35 mouse cellular contexts compared by ENCODE assay signal in the genomic region with DNA sequence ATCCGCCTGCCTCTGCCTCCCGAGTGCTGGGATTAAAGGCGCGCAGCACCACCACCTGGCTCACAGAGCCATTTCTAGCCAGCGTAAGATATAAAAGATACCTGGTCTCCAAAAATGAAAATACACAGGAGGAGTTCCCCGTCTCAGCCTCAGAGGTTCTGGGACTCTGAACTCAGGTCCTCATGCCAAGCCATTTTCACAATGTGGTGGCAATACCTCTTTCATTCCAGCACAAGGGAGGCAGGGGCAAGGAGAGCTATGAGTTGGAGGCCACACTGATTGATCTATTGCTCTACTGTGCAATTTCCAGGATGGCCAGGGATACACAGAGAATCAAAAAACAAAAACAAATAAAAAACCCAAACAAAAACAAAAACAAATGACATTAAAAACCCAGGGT.
"Had no signal": no experiment of that assay in that cellular context is flagged by ENCODE, and none has a peak within 500 bp of the region (broad histone marks: within the 10 kb centered on the region; RNA-seq: fewer than 3 reads in every experiment).

No protein-coding gene starts in this region.

- H3K9me3 ChIP-seq: heart, embryonic 10.5 days; heart, embryonic 12.5 days; heart, embryonic 13.5 days; heart, embryonic 15.5 days; hindbrain, embryonic 10.5 days; hindbrain, embryonic 12.5 days; hindbrain, embryonic 13.5 days; hindbrain, embryonic 15.5 days; intestine, embryonic 15.5 days; kidney, embryonic 15.5 days had no signal

- DNase-seq: heart, postnatal 10 days; heart, postnatal 14 days; heart, postnatal 36 days; heart, postnatal 4 days; kidney, adult 11 months; kidney, adult 18-20 months; kidney, adult 2 months; kidney, adult 8-10 months; kidney, adult 9 months; kidney, postnatal 10 days; kidney, postnatal 14 days; kidney, postnatal 25 days; kidney, postnatal 36 days; kidney, postnatal 4 days; layer of hippocampus, adult 9-11 months; layer of hippocampus, postnatal 36 days had no signal

- H3K4me2 ChIP-seq: heart, embryonic 11.5 days; heart, embryonic 12.5 days; heart, embryonic 13.5 days; heart, embryonic 15.5 days; hindbrain, embryonic 12.5 days; hindbrain, embryonic 13.5 days; hindbrain, embryonic 14.5 days; hindbrain, embryonic 15.5 days; intestine, embryonic 15.5 days; kidney, embryonic 15.5 days had no signal

- H3K27me3 ChIP-seq: heart, embryonic 12.5 days; heart, embryonic 13.5 days; heart, embryonic 15.5 days; hindbrain, embryonic 12.5 days; hindbrain, embryonic 13.5 days; hindbrain, embryonic 15.5 days; intestine, embryonic 15.5 days; kidney, embryonic 15.5 days had no signal

- ATAC-seq: hindbrain, embryonic 16.5 days; hindbrain, postnatal 0 days; inflammation-experienced regulatory T-cells, adult 6 months; intestine, embryonic 15.5 days; intestine, embryonic 16.5 days; intestine, postnatal 0 days had no signal

- H3K27ac ChIP-seq: heart, embryonic 10.5 days; heart, embryonic 13.5 days; heart, embryonic 15.5 days; hindbrain, embryonic 10.5 days; hindbrain, embryonic 12.5 days; hindbrain, embryonic 13.5 days; hindbrain, embryonic 14.5 days; hindbrain, embryonic 15.5 days; hindbrain, postnatal 0 days; intestine, embryonic 15.5 days; kidney, embryonic 15.5 days; kidney, postnatal 0 days; layer of hippocampus, adult 2 months had no signal

- H3K9ac ChIP-seq: heart, embryonic 12.5 days; heart, embryonic 13.5 days; heart, embryonic 15.5 days; hindbrain, embryonic 12.5 days; hindbrain, embryonic 13.5 days; hindbrain, embryonic 14.5 days; hindbrain, embryonic 15.5 days; intestine, embryonic 15.5 days; kidney, embryonic 15.5 days had no signal

- H3K36me3 ChIP-seq: heart, embryonic 10.5 days; heart, embryonic 12.5 days; heart, embryonic 13.5 days; heart, embryonic 15.5 days; hindbrain, embryonic 10.5 days; hindbrain, embryonic 12.5 days; hindbrain, embryonic 13.5 days; hindbrain, embryonic 15.5 days; intestine, embryonic 15.5 days; kidney, embryonic 15.5 days had no signal

- H3K4me3 ChIP-seq: heart, embryonic 10.5 days; heart, embryonic 12.5 days; heart, embryonic 13.5 days; heart, embryonic 15.5 days; hindbrain, embryonic 10.5 days; hindbrain, embryonic 12.5 days; hindbrain, embryonic 13.5 days; hindbrain, embryonic 15.5 days; intestine, embryonic 15.5 days; kidney, embryonic 15.5 days; layer of hippocampus, adult 2 months had no signal
